Mouse (Mus musculus) embryonic facial prominence, embryonic 11.5 days (tissue): ENCODE results near the gene Tulp4. TPM values are rescaled to one million over a fixed set of nuclear protein-coding genes. Genes with fewer than 3 reads are reported as not detected.

ENCODE experiments used
- ATAC-seq: fragments of 200-750 bp; cut with Nextera tagmentation; replicated peaks from 2 replicates; pipeline ENCODE4 v1.8.0; 2017; ENCODE audit warnings: low read depth; ENCODE audit not compliant: insufficient number of reproducible peaks, low FRiP score, low TSS enrichment
- DNase-seq: peaks from one replicate; pipeline ENCODE4 v3.0.0-alpha.2; 2015; ENCODE audit warnings: low spot score
- H3K27ac ChIP-seq: fragments of 300-500 bp; sonication (generic); replicated peaks from 2 replicates; pipeline ENCODE4 v1.5.1; 2014; ENCODE audit warnings: mild to moderate bottlenecking, low read depth, low read length, control low read depth
- H3K27me3 ChIP-seq: fragments of 300-500 bp; sonication (generic); 2 replicates; pipeline ENCODE4 v1.6.1; 2014; ENCODE audit warnings: mild to moderate bottlenecking, low read length, moderate library complexity, mixed read lengths; ENCODE audit not compliant: control insufficient read depth, insufficient read depth
- H3K36me3 ChIP-seq: fragments of 300-500 bp; sonication (generic); replicated peaks from 2 replicates; pipeline ENCODE4 v1.6.1; 2014; ENCODE audit warnings: low read depth, mild to moderate bottlenecking, low read length, moderate library complexity, mixed read lengths; ENCODE audit not compliant: control insufficient read depth, insufficient read depth
- H3K4me1 ChIP-seq: fragments of 300-500 bp; sonication (generic); 2 replicates; pipeline ENCODE4 v1.6.1; 2014; ENCODE audit warnings: low read length, mixed read lengths; ENCODE audit not compliant: control insufficient read depth, insufficient read depth
- H3K4me2 ChIP-seq: fragments of 300-500 bp; sonication (generic); 2 replicates; pipeline ENCODE4 v1.6.1; 2014; ENCODE audit warnings: low read depth, mild to moderate bottlenecking, control low read depth, low read length, moderate library complexity
- H3K4me3 ChIP-seq: fragments of 300-500 bp; sonication (generic); 2 replicates; pipeline ENCODE4 v1.5.1; 2014; ENCODE audit warnings: low read depth, low read length, control low read depth
- H3K9ac ChIP-seq: fragments of 300-500 bp; sonication (generic); replicated peaks from 2 replicates; pipeline ENCODE4 v1.6.1; 2014; ENCODE audit warnings: mild to moderate bottlenecking, control low read depth, low read length
- H3K9me3 ChIP-seq: fragments of 300-500 bp; sonication (generic); replicated peaks from 2 replicates; pipeline ENCODE4 v1.6.1; 2016; ENCODE audit warnings: mild to moderate bottlenecking, low read length, inconsistent platforms, mixed read lengths; ENCODE audit not compliant: control insufficient read depth
- WGBS: fragments of 180-500 bp; shearing (Covaris S2); extraction: QIAGEN DNeasy Blood & Tissue Kit; methylation state at CpG from one replicate; pipeline ENCODE4 v1.1.7; 2014; 5-methylcytosine and 5-hydroxymethylcytosine counted together
- polyA plus RNA-seq: library from polyadenylated mRNA; unstranded; fragments of >200 nt; fragmentation: Nextera tagmentation; extraction: Ambion mirVana; gene quantifications from 2 replicates; pipeline ENCODE4 v1.2.1, GENCODE M21; 2014

The Tulp4 gene
- polyA plus RNA-seq, 1 experiment from 2014 or later: 86.2 TPM

DNA sequence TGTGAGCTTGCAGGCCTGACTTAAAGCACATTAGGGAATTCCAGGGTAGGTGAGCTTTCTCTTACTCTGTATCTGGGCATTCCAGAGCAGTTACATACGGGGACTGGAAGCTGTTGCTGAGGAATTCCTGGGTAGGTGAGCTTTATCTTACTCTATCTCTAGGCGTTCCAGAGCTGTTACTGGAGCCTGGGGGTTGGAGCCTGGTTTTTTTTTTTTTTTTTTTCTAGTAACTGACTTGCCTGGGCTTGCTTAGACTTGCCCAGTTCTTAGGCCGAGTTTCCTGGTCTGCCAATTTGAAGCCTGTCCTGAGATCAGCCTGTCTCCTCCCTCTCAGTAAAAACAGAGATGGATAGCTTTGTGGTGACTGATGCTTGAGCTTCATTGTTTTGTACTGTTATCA, 21.8 kb downstream of the Tulp4 start:
- Histone ChIP-seq H3K27ac (no peak overlapping the region), H3K4me1 (no peaks in the 10 kb centered on the region), H3K36me3 (no peaks in the 10 kb centered on the region; the same call in 1 of the 2 replicates), H3K27me3 (no peaks in the 10 kb centered on the region), H3K9me3 (no peaks in the 10 kb centered on the region), H3K9ac (no peak overlapping the region), H3K4me2 (no peak overlapping the region), H3K4me3 (no peak overlapping the region)
- WGBS: 49% methylated on average over 3 of the region's 3 CpGs
- peak; percentile 26 for DNase-seq
- no peak for ATAC-seq

DNA sequence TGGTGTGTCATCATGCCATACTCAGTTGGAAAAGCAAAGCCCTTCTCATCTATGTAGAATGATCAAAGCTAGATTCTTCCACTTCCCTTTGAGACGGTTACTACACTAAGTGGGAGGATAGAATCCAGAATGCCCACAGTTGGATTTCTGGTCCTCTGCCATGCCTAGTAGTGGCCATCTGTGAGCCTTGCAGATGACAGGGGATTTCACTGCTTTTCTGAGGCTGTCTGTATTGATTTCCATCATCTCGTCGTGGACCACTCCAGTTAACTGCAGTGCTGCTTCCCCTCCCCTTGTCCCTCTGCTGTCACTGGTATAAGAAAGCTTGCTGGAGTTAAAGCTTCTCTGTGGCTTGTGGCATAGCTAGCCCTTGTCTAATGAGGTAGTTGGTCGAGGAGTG, 23.1 kb downstream of the Tulp4 start:
- ATAC-seq (no peak), DNase-seq (no peak)
- H3K9me3 ChIP-seq: no peaks in the 10 kb centered on the region
- H3K36me3 ChIP-seq: no peaks in the 10 kb centered on the region
- 81% methylated on average over 4 of the region's 4 CpGs for WGBS
- no peak overlapping the region for H3K9ac ChIP-seq
- H3K27ac ChIP-seq: no peak overlapping the region
- H3K4me2 ChIP-seq: no peak overlapping the region
- H3K4me1 ChIP-seq: no peaks in the 10 kb centered on the region
- no peaks in the 10 kb centered on the region for H3K27me3 ChIP-seq
- H3K4me3 ChIP-seq: no peak overlapping the region

DNA sequence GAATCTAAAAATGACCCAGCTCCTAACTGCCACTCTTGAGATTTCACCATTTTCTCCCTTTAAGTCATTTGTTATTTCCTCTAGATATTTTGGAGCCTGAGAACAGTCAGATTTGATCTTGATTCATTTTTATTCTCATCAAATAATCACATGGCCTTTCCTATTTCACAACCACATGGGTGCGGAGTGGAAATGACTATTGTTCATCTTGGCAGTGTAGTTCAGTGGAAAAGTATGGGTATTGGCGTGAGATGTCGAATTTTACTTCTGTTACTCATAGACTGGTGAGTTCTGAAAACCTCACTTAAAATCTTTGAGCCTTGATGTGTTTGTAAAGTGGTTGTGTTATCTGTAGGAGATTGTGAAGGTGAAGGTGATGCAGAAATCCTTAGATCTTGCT, 24.8 kb downstream of the Tulp4 start:
- H3K4me1 ChIP-seq: no peaks in the 10 kb centered on the region
- no peak overlapping the region for H3K9ac ChIP-seq
- H3K27ac ChIP-seq: no peak overlapping the region
- ATAC-seq (no peak), DNase-seq (no peak)
- no peaks in the 10 kb centered on the region for H3K9me3 ChIP-seq
- H3K4me3 ChIP-seq: no peak overlapping the region
- H3K4me2 ChIP-seq: no peak overlapping the region
- 92% methylated on average over 3 of the region's 3 CpGs for WGBS
- no peaks in the 10 kb centered on the region for H3K36me3 ChIP-seq
- no peaks in the 10 kb centered on the region for H3K27me3 ChIP-seq

DNA sequence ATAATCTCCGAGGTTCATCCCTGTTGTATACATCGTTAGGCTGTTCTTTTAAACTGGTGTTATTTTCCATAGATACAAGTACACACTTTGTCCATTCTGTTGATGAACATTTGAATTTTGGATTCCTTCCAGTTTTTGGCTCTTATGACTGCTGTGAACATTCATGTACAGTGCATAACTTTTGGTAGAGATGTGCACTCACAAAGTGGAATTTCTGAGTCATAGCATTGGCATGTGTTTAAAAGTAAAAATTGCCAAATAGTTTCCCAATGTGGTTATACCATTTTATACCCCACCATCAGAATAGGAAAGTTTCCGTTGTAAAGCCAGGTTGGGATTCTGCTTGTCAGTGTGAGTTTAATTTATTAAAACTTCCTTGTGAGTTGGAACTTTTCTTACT, 34.6 kb downstream of the Tulp4 start:
- H3K36me3 ChIP-seq: no peaks in the 10 kb centered on the region
- 88% methylated on average over 3 of the region's 3 CpGs for WGBS

DNA sequence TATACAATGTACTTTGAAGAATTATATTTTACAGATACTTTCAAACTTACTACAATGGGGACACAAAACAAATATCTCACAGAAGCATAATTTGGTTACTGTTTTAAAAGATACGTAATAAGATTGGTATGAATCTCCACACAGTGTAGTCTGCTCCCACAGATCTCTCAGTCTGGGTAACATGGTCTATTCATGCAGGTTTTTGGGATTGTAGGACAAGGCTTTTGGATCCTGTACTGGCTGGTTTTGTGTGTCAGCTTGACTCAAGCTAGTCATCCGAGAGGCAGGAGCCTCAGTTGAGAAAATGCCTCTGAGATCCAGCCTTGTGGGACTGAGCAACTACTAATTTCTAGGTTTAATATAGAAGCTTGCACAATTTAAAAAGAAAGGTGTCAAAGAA, 35.1 kb downstream of the Tulp4 start:
- Histone ChIP-seq H3K9me3 (no peaks in the 10 kb centered on the region), H3K27ac (no peak overlapping the region), H3K9ac (no peak overlapping the region), H3K4me3 (no peak overlapping the region), H3K4me1 (no peaks in the 10 kb centered on the region), H3K36me3 (no peaks in the 10 kb centered on the region), H3K4me2 (no peak overlapping the region), H3K27me3 (no peaks in the 10 kb centered on the region)
- ATAC-seq: no peak
- WGBS: 88% methylated on average over 2 of the region's 2 CpGs
- no peak for DNase-seq

More for the DNA sequence above, 34.6 kb downstream of the Tulp4 start:
- no peaks in the 10 kb centered on the region for H3K4me1 ChIP-seq
- no peak overlapping the region for H3K4me3 ChIP-seq
- no peak for ATAC-seq
- no peak overlapping the region for H3K27ac ChIP-seq
- H3K4me2 ChIP-seq: no peak overlapping the region
- H3K9me3 ChIP-seq: no peaks in the 10 kb centered on the region
- H3K27me3 ChIP-seq: no peaks in the 10 kb centered on the region
- DNase-seq: no peak
- H3K9ac ChIP-seq: no peak overlapping the region

DNA sequence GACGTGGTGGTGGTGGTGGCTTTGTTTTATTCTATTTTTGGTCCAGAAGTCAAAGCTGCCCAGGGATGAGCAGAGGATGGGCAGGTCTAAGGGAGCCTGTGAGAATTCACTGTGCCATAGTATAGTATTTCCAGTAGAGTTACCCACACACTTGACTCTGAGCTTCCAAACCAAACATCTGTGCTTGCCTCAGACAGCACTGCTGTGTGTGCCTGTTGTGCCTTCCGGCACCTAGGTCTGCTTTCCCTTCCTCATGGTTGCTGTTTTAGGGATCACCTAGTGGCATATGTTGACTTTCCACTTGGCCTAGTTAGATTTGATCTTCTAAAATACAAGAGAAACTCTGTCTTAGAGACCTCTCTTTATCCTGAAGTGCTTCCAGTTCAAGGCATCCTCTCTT, 39.0 kb downstream of the Tulp4 start:
- ATAC-seq (no peak), DNase-seq (no peak)
- Histone ChIP-seq H3K27ac (no peak overlapping the region), H3K9ac (no peak overlapping the region), H3K4me1 (no peaks in the 10 kb centered on the region), H3K4me3 (no peak overlapping the region), H3K9me3 (no peaks in the 10 kb centered on the region), H3K4me2 (no peak overlapping the region), H3K27me3 (no peaks in the 10 kb centered on the region), H3K36me3 (no peaks in the 10 kb centered on the region)
- WGBS: 88% methylated on average over 2 of the region's 2 CpGs

DNA sequence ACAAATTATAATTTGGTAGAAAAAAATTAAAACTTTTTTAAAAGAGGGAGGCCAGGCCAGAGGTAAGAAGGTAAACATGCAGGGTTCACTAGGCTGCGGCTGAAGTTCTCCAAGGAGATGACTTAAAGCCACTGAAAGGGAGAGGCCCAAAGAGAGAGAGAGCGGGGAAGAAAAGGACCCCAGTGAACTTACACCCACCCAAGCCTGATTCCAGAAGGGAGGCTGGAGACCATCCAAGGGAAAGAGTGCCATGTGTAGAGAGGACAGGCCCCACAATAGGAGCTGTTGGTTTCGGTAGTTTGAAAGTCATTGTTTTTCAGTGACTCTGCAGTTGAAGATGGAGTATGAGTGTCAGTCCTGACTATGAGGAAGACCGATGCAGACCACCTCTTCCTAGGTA, 46.7 kb downstream of the Tulp4 start:
- Histone ChIP-seq H3K36me3 (no peaks in the 10 kb centered on the region), H3K4me2 (no peak overlapping the region)
- no peak for DNase-seq

DNA sequence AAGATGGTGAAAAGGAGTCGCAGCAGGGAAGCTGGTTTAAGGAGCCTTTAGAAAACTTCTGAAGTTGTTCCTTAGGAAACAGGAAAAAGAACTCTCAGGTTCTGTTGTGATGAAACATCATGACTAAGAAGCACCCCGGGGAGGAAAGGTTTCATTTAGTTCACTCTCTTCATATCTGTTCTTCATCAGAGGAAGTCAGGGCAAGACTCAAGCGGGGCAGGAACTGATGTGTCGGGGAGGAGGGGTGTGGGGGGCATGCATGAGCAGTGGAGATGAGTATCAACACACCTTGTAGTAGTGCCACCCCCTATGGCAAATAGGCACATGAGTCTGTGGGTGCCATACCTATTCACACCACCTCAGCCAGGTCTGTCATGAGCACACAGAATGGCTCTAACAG, 47.3 kb downstream of the Tulp4 start:
- Histone ChIP-seq H3K4me2 (no peak overlapping the region), H3K4me3 (no peak overlapping the region), H3K9ac (no peak overlapping the region), H3K9me3 (no peaks in the 10 kb centered on the region), H3K4me1 (no peaks in the 10 kb centered on the region), H3K36me3 (no peaks in the 10 kb centered on the region), H3K27me3 (no peaks in the 10 kb centered on the region), H3K27ac (no peak overlapping the region)
- no peak for DNase-seq
- no peak for ATAC-seq
- 88% methylated on average over 4 of the region's 4 CpGs for WGBS

More for the DNA sequence above, 46.7 kb downstream of the Tulp4 start:
- H3K4me3 ChIP-seq: no peak overlapping the region
- no peaks in the 10 kb centered on the region for H3K4me1 ChIP-seq
- no peak overlapping the region for H3K27ac ChIP-seq
- no peak overlapping the region for H3K9ac ChIP-seq
- 93% methylated on average over 4 of the region's 4 CpGs for WGBS
- H3K27me3 ChIP-seq: no peaks in the 10 kb centered on the region
- H3K9me3 ChIP-seq: no peaks in the 10 kb centered on the region
- no peak for ATAC-seq
